Mouse (Mus musculus): Measurements from ENCODE around the gene Usp35. TPM values are rescaled to one million over a fixed set of nuclear protein-coding genes. Genes with fewer than 3 reads are reported as not detected.

Usp35 gene
- polyA plus RNA-seq, 1 experiment, result 13.0 TPM

- no peak for DNase-seq (ENCODE audit: low read depth)
- TF ChIP-seq CTCF (IDR thresholded peaks at IDR 0.05; ENCODE audit: borderline replicate concordance, extremely low read depth, insufficient read depth, insufficient read length) (no peak), POLR2A (IDR thresholded peaks at IDR 0.05; ENCODE audit: borderline replicate concordance, extremely low read depth, insufficient read depth, insufficient read length, poor library complexity, severe bottlenecking) (no peak)
Observed at GRCm38 (mm10) chr7:97312196-97312595, 19.6 kb downstream of the Usp35 start.

GRCm38 (mm10) chr7:97311620-97312019 is 20.2 kb downstream of the Usp35 start:
- TF ChIP-seq CTCF (IDR thresholded peaks at IDR 0.05; ENCODE audit: borderline replicate concordance, extremely low read depth, insufficient read depth, insufficient read length) (no peak), POLR2A (IDR thresholded peaks at IDR 0.05; ENCODE audit: borderline replicate concordance, extremely low read depth, insufficient read depth, insufficient read length, poor library complexity, severe bottlenecking) (no peak)
- DNase-seq (ENCODE audit: low read depth), result no peak

- TF ChIP-seq CTCF (IDR thresholded peaks at IDR 0.05; ENCODE audit: borderline replicate concordance, extremely low read depth, insufficient read depth, insufficient read length) (no peak), POLR2A (IDR thresholded peaks at IDR 0.05; ENCODE audit: borderline replicate concordance, extremely low read depth, insufficient read depth, insufficient read length, poor library complexity, severe bottlenecking) (no peak)
Observed at GRCm38 (mm10) chr7:97310341-97310635, 21.5 kb downstream of the Usp35 start.

GRCm38 (mm10) chr7:97309461-97310340 is 22.1 kb downstream of the Usp35 start:
- no peak for DNase-seq (ENCODE audit: low read depth)
- TF ChIP-seq CTCF (IDR thresholded peaks at IDR 0.05; ENCODE audit: borderline replicate concordance, extremely low read depth, insufficient read depth, insufficient read length), result no peak
- no peak for TF ChIP-seq POLR2A (IDR thresholded peaks at IDR 0.05; ENCODE audit: borderline replicate concordance, extremely low read depth, insufficient read depth, insufficient read length, poor library complexity, severe bottlenecking)

More at GRCm38 (mm10) chr7:97310341-97310635, 21.5 kb downstream of the Usp35 start:
- no peak for DNase-seq (ENCODE audit: low read depth)

GRCm38 (mm10) chr7:97307546-97307945 is 24.3 kb downstream of the Usp35 start:
- TF ChIP-seq POLR2A (IDR thresholded peaks at IDR 0.05; ENCODE audit: borderline replicate concordance, extremely low read depth, insufficient read depth, insufficient read length, poor library complexity, severe bottlenecking) (no peak), CTCF (IDR thresholded peaks at IDR 0.05; ENCODE audit: borderline replicate concordance, extremely low read depth, insufficient read depth, insufficient read length) (no peak)
- no peak for DNase-seq (ENCODE audit: low read depth)

- no peak for TF ChIP-seq POLR2A (IDR thresholded peaks at IDR 0.05; ENCODE audit: borderline replicate concordance, extremely low read depth, insufficient read depth, insufficient read length, poor library complexity, severe bottlenecking)
- no peak for TF ChIP-seq CTCF (IDR thresholded peaks at IDR 0.05; ENCODE audit: borderline replicate concordance, extremely low read depth, insufficient read depth, insufficient read length)
- no peak for DNase-seq (ENCODE audit: low read depth)
Observed at GRCm38 (mm10) chr7:97306813-97307212, 25.0 kb downstream of the Usp35 start.

GRCm38 (mm10) chr7:97305206-97305605 is 26.6 kb downstream of the Usp35 start:
- DNase-seq (ENCODE audit: low read depth), result no peak
- no peak for TF ChIP-seq POLR2A (IDR thresholded peaks at IDR 0.05; ENCODE audit: borderline replicate concordance, extremely low read depth, insufficient read depth, insufficient read length, poor library complexity, severe bottlenecking)
- no peak for TF ChIP-seq CTCF (IDR thresholded peaks at IDR 0.05; ENCODE audit: borderline replicate concordance, extremely low read depth, insufficient read depth, insufficient read length)

GRCm38 (mm10) chr7:97304471-97304870 is 27.3 kb downstream of the Usp35 start:
- no peak for DNase-seq (ENCODE audit: low read depth)
- TF ChIP-seq POLR2A (IDR thresholded peaks at IDR 0.05; ENCODE audit: borderline replicate concordance, extremely low read depth, insufficient read depth, insufficient read length, poor library complexity, severe bottlenecking) (no peak), CTCF (IDR thresholded peaks at IDR 0.05; ENCODE audit: borderline replicate concordance, extremely low read depth, insufficient read depth, insufficient read length) (no peak)

- DNase-seq (ENCODE audit: low read depth), result no peak
Observed at GRCm38 (mm10) chr7:97303614-97304013, 28.2 kb downstream of the Usp35 start.

GRCm38 (mm10) chr7:97302876-97303275 is 28.9 kb downstream of the Usp35 start:
- TF ChIP-seq CTCF (IDR thresholded peaks at IDR 0.05; ENCODE audit: borderline replicate concordance, extremely low read depth, insufficient read depth, insufficient read length) (no peak), POLR2A (IDR thresholded peaks at IDR 0.05; ENCODE audit: borderline replicate concordance, extremely low read depth, insufficient read depth, insufficient read length, poor library complexity, severe bottlenecking) (no peak)
- no peak for DNase-seq (ENCODE audit: low read depth)

More at GRCm38 (mm10) chr7:97303614-97304013, 28.2 kb downstream of the Usp35 start:
- no peak for TF ChIP-seq POLR2A (IDR thresholded peaks at IDR 0.05; ENCODE audit: borderline replicate concordance, extremely low read depth, insufficient read depth, insufficient read length, poor library complexity, severe bottlenecking)
- no peak for TF ChIP-seq CTCF (IDR thresholded peaks at IDR 0.05; ENCODE audit: borderline replicate concordance, extremely low read depth, insufficient read depth, insufficient read length)

- no peak for DNase-seq (ENCODE audit: low read depth)
- TF ChIP-seq POLR2A (IDR thresholded peaks at IDR 0.05; ENCODE audit: borderline replicate concordance, extremely low read depth, insufficient read depth, insufficient read length, poor library complexity, severe bottlenecking) (no peak), CTCF (IDR thresholded peaks at IDR 0.05; ENCODE audit: borderline replicate concordance, extremely low read depth, insufficient read depth, insufficient read length) (no peak)
Observed at GRCm38 (mm10) chr7:97302261-97302660, 29.6 kb downstream of the Usp35 start.

GRCm38 (mm10) chr7:97301321-97301720 is 30.5 kb downstream of the Usp35 start:
- no peak for TF ChIP-seq POLR2A (IDR thresholded peaks at IDR 0.05; ENCODE audit: borderline replicate concordance, extremely low read depth, insufficient read depth, insufficient read length, poor library complexity, severe bottlenecking)
- TF ChIP-seq CTCF (IDR thresholded peaks at IDR 0.05; ENCODE audit: borderline replicate concordance, extremely low read depth, insufficient read depth, insufficient read length), result no peak
- DNase-seq (ENCODE audit: low read depth), result no peak
